In genomic region chr9:40877881-40878235, GRCm38 (mm10) we compare ENCODE assay signal across 12 mouse cellular contexts. TPM values are rescaled to one million over a fixed set of nuclear protein-coding genes. Genes with fewer than 3 reads are reported as not detected.
DNase-seq lines count a peak whose midpoint lies in the region; ATAC-seq and TF ChIP-seq lines count a peak whose summit lies in the region.
"Had no signal": no experiment of that assay in that cellular context is flagged by ENCODE, and none has a peak within 500 bp of the region (broad histone marks: within the 10 kb centered on the region; RNA-seq: fewer than 3 reads in every experiment).

No protein-coding gene starts in this region.

- no peak for TF ChIP-seq CTCF in bone marrow macrophage, adult 2 months (IDR thresholded peaks at IDR 0.05; ENCODE audit: low read depth, low read length)

- TF ChIP-seq POLR2A in bone marrow macrophage, adult 2 months (IDR thresholded peaks at IDR 0.05; ENCODE audit: borderline replicate concordance, low read depth, low read length) = no peak

- no peak overlapping the region for H3K9ac ChIP-seq in heart, embryonic 13.5 days
- H3K9ac ChIP-seq in hindbrain, embryonic 15.5 days = no peak overlapping the region
- H3K9ac ChIP-seq in midbrain, embryonic 16.5 days (ENCODE audit: low read depth, low read length) = no peak overlapping the region

- H3K27me3 ChIP-seq in heart, embryonic 13.5 days (replicated peaks) = peaks cover 100% of the 10 kb centered on the region
- peaks cover 80% of the 10 kb centered on the region for H3K27me3 ChIP-seq in hindbrain, embryonic 15.5 days
- H3K27me3 ChIP-seq in midbrain, embryonic 16.5 days (ENCODE audit: control insufficient read depth, insufficient read depth, low read depth, low read length) = peaks cover 48% of the 10 kb centered on the region

- H3K9me3 ChIP-seq in heart, embryonic 13.5 days = no peaks in the 10 kb centered on the region
- no peaks in the 10 kb centered on the region for H3K9me3 ChIP-seq in hindbrain, embryonic 15.5 days
- no peaks in the 10 kb centered on the region for H3K9me3 ChIP-seq in midbrain, embryonic 16.5 days (replicated peaks; ENCODE audit: control insufficient read depth, low read length, poor library complexity, severe bottlenecking)

- H3K4me1 ChIP-seq in heart, embryonic 13.5 days = peaks cover 21% of the 10 kb centered on the region
- no peaks in the 10 kb centered on the region for H3K4me1 ChIP-seq in bone marrow macrophage, adult 2 months (ENCODE audit: control insufficient read depth, insufficient read depth, low read length)
- H3K4me1 ChIP-seq in hindbrain, embryonic 15.5 days (replicated peaks) = peaks cover 14% of the 10 kb centered on the region
- no peaks in the 10 kb centered on the region; the same call in 1 of the 2 replicates for H3K4me1 ChIP-seq in midbrain, embryonic 16.5 days (ENCODE audit: control insufficient read depth, insufficient read depth, low read length)

- H3K4me3 ChIP-seq in heart, embryonic 13.5 days = peak overlapping the region; percentile 43
- peak overlapping the region; percentile 57 for H3K4me3 ChIP-seq in bone marrow macrophage, adult 2 months (ENCODE audit: insufficient read depth, low read length)
- H3K4me3 ChIP-seq in hindbrain, embryonic 15.5 days = 0 out of 2 replicates have a peak overlapping the region, but pooled peaks have one; percentile 6
- peak overlapping the region; percentile 6 for H3K4me3 ChIP-seq in midbrain, embryonic 16.5 days (ENCODE audit: low read depth, low read length)
- H3K4me3 ChIP-seq: myocyte had no signal

- H3K36me3 ChIP-seq in heart, embryonic 13.5 days = no peaks in the 10 kb centered on the region
- H3K36me3 ChIP-seq in hindbrain, embryonic 15.5 days = no peaks in the 10 kb centered on the region
- H3K36me3 ChIP-seq in midbrain, embryonic 16.5 days (ENCODE audit: control insufficient read depth, insufficient read depth, low read length) = no peaks in the 10 kb centered on the region

- DNase-seq in heart, adult 8-10 months (ENCODE audit: low spot score) = no peak
- no peak for DNase-seq in layer of hippocampus, adult 18-20 months (ENCODE audit: low spot score in 2 of 2)
- DNase-seq in thymus, postnatal 4 days = no peak
- DNase-seq in gastrocnemius, postnatal 10 days = no peak
- DNase-seq: cerebellum, adult 11-12 months had no signal

- no peak for ATAC-seq in heart, embryonic 13.5 days (ENCODE audit: extremely low read depth, insufficient number of reproducible peaks, low FRiP score, low TSS enrichment)
- ATAC-seq in hindbrain, embryonic 15.5 days (ENCODE audit: low FRiP score, low read depth) = no peak
- no peak for ATAC-seq in midbrain, embryonic 16.5 days
- ATAC-seq: CD4-positive, CD25-positive, alpha-beta regulatory T cell, adult 4 months had no signal

- H3K4me2 ChIP-seq in heart, embryonic 13.5 days = peak overlapping the region; percentile 60
- H3K4me2 ChIP-seq in hindbrain, embryonic 15.5 days = peak overlapping the region; percentile 16
- peak overlapping the region; percentile 28; the same call in 1 of the 2 replicates for H3K4me2 ChIP-seq in midbrain, embryonic 16.5 days (ENCODE audit: low read length)

- no peak overlapping the region for H3K27ac ChIP-seq in heart, embryonic 13.5 days (replicated peaks)
- H3K27ac ChIP-seq in bone marrow macrophage, adult 2 months (ENCODE audit: insufficient read depth, low read depth, low read length) = no peak overlapping the region
- no peak overlapping the region for H3K27ac ChIP-seq in hindbrain, embryonic 15.5 days (replicated peaks)
- no peak overlapping the region for H3K27ac ChIP-seq in midbrain, embryonic 16.5 days (ENCODE audit: low read length)

- WGBS in heart, embryonic 13.5 days = 1% methylated on average over 27 of the region's 29 CpGs
- under 1% methylated on average over 29 of the region's 29 CpGs for WGBS in hindbrain, embryonic 15.5 days
- WGBS in midbrain, embryonic 16.5 days = under 1% methylated on average over 29 of the region's 29 CpGs

RNA-seq across cellular contexts. Expression of gene Bsx, which starts 3.9 kb away (rescaled TPM):
- not detected in 2 replicates for polyA plus RNA-seq in heart, embryonic 13.5 days (2015; fragmentation: Nextera tagmentation; extraction: Ambion mirVana)
- total RNA-seq in heart, adult 8-10 months (2022) = not detected
- polyA plus RNA-seq in bone marrow macrophage, adult 2 months (2012; ENCODE audit: insufficient read depth, insufficient read length, missing spikeins) = not detected in 2 replicates
- polyA plus RNA-seq in hindbrain, embryonic 15.5 days (2015; fragmentation: Nextera tagmentation; extraction: Ambion mirVana) = not detected in 2 replicates
- 1.8 and 2.5 TPM in 2 replicates for polyA plus RNA-seq in midbrain, embryonic 16.5 days (2015; fragmentation: Nextera tagmentation; extraction: Ambion mirVana)
- not detected for total RNA-seq in layer of hippocampus, adult 18-20 months (2021)
- total RNA-seq in gastrocnemius, postnatal 10 days (2021) = not detected
- total RNA-seq: hematopoietic stem cell, adult 5-6 weeks had no signal
- polyA plus RNA-seq: CD4-positive, CD25-positive, alpha-beta regulatory T cell, adult 4 months; myocyte had no signal

Comparison
In these comparisons a context has a peak if more than half of its experiments do, and no peak if none do; other contexts are left out.
1. H3K4me3 ChIP-seq: peak in every context shown above with its lines; median percentile 57 in bone marrow macrophage, adult 2 months; 43 in heart, embryonic 13.5 days; 6 in hindbrain, embryonic 15.5 days; 6 in midbrain, embryonic 16.5 days.